Mouse (Mus musculus): ENCODE data around the gene Armc9. TPM values are rescaled to one million over a fixed set of nuclear protein-coding genes. Genes with fewer than 3 reads are reported as not detected.

Armc9 gene
- total and polyA plus RNA-seq, 2 experiments from 2014 or later = 1.5 to 5.1 TPM

DNA sequence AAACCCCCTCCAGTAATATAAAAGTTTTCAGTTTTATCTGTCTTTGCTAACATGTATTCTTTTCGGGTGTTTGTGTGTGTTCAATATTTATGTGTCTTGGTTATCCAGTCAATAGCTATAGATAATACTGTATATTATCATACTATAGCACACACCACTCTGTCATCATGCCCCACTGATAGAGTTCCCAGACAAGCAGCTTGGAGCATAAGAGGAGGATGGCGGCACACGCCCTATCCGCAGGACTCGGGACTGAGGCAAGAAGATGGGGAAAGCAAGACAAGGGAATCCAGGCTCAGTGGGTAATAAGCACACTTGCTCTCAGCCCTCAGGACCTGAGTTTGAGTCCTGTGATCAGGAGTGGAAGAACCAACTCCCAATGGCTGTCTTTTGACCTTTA lies 5.9 kb downstream of the Armc9 start:
- no peaks in the 10 kb centered on the region for H3K9me3 ChIP-seq (replicated peaks; ENCODE audit: control insufficient read depth, low read length)
- ATAC-seq (ENCODE audit: insufficient read depth, low read depth) (no peak), DNase-seq (ENCODE audit: low spot score) (no peak)
- 0 out of 2 replicates have a peak, but pooled peaks cover 5% of the 10 kb centered on the region for H3K4me1 ChIP-seq (ENCODE audit: control insufficient read depth, insufficient read depth)
- H3K9ac ChIP-seq (replicated peaks; ENCODE audit: low read depth, low read length) = no peak overlapping the region
- peaks cover 32% of the 10 kb centered on the region for H3K36me3 ChIP-seq (replicated peaks; ENCODE audit: control insufficient read depth, insufficient read depth, low read length)
- no peak overlapping the region for H3K4me2 ChIP-seq (ENCODE audit: low read depth, low read length)
- 94% methylated on average over 5 of the region's 5 CpGs for WGBS
- no peaks in the 10 kb centered on the region for H3K27me3 ChIP-seq (ENCODE audit: control insufficient read depth, insufficient read depth, low read length)
- no peak overlapping the region for H3K27ac ChIP-seq (ENCODE audit: low read depth)
- H3K4me3 ChIP-seq (ENCODE audit: low read depth, low read length) = no peak overlapping the region
- TF ChIP-seq CTCF (IDR thresholded peaks at IDR 0.05; ENCODE audit: low read depth) (no peak), EP300 (IDR thresholded peaks at IDR 0.05; ENCODE audit: low read depth) (no peak)

DNA sequence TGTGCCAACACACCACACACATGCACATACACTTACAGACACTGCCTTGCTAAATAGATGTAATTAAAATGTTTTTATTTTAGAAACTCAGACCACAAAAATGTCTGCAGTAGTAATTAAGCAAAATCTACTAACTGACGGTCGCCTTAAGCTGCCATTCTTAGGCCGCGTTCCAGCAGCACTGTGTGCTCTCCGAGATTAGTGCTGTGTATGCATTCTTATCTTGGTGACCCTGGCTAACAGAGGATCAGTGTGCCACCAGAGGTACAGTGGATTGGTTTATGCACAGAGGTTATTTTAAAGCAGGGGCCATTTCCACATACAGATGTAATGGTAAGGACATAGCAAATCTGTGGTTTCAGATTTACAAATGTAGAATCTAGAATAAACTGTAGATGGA lies 6.5 kb downstream of the Armc9 start:
- TF ChIP-seq EP300 (IDR thresholded peaks at IDR 0.05; ENCODE audit: low read depth) = no peak
- no peak for TF ChIP-seq CTCF (IDR thresholded peaks at IDR 0.05; ENCODE audit: low read depth)
- Histone ChIP-seq H3K4me1 (ENCODE audit: control insufficient read depth, insufficient read depth) (0 out of 2 replicates have a peak, but pooled peaks cover 5% of the 10 kb centered on the region), H3K4me3 (ENCODE audit: low read depth, low read length) (no peak overlapping the region), H3K36me3 (replicated peaks; ENCODE audit: control insufficient read depth, insufficient read depth, low read length) (peaks cover 32% of the 10 kb centered on the region), H3K9ac (replicated peaks; ENCODE audit: low read depth, low read length) (no peak overlapping the region), H3K27ac (ENCODE audit: low read depth) (no peak overlapping the region), H3K27me3 (ENCODE audit: control insufficient read depth, insufficient read depth, low read length) (no peaks in the 10 kb centered on the region), H3K4me2 (ENCODE audit: low read depth, low read length) (no peak overlapping the region), H3K9me3 (replicated peaks; ENCODE audit: control insufficient read depth, low read length) (no peaks in the 10 kb centered on the region)
- ATAC-seq (ENCODE audit: insufficient read depth, low read depth) = no peak
- no peak for DNase-seq (ENCODE audit: low spot score)
- WGBS = 44% methylated on average over 5 of the region's 5 CpGs

DNA sequence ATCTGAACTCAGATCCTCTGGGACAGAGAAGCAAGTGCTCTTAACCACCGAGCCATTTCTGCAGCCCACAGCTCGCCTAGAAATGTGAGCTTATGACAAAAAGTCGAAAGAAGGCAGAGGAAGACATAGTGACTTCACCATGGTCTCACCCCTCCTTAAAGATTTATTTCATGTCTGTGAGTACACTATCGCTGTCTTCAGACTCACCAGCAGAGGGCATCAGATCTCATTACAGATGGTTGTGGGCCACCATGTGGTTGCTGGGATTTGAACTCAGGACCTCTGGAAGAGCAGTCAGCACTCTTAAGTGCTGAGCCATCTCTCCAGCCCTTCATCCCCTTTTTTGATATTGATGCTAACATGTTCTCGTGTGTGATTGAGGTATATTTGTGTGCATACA lies 20.0 kb downstream of the Armc9 start:
- WGBS = 84% methylated on average over 5 of the region's 5 CpGs
- ATAC-seq (ENCODE audit: insufficient read depth, low read depth) = no peak
- TF ChIP-seq CTCF (IDR thresholded peaks at IDR 0.05; ENCODE audit: low read depth) (0 out of 2 replicates have a peak, but pooled peaks have one; percentile 10), EP300 (IDR thresholded peaks at IDR 0.05; ENCODE audit: low read depth) (no peak)
- H3K9me3 ChIP-seq (replicated peaks; ENCODE audit: control insufficient read depth, low read length) = no peaks in the 10 kb centered on the region
- H3K9ac ChIP-seq (replicated peaks; ENCODE audit: low read depth, low read length) = no peak overlapping the region
- H3K36me3 ChIP-seq (replicated peaks; ENCODE audit: control insufficient read depth, insufficient read depth, low read length) = 0 out of 2 replicates have a peak, but pooled peaks cover 6% of the 10 kb centered on the region
- no peak overlapping the region for H3K4me3 ChIP-seq (ENCODE audit: low read depth, low read length)
- H3K4me2 ChIP-seq (ENCODE audit: low read depth, low read length) = no peak overlapping the region
- H3K4me1 ChIP-seq (ENCODE audit: control insufficient read depth, insufficient read depth) = no peaks in the 10 kb centered on the region
- no peaks in the 10 kb centered on the region for H3K27me3 ChIP-seq (ENCODE audit: control insufficient read depth, insufficient read depth, low read length)
- DNase-seq (ENCODE audit: low spot score) = no peak
- H3K27ac ChIP-seq (ENCODE audit: low read depth) = no peak overlapping the region

DNA sequence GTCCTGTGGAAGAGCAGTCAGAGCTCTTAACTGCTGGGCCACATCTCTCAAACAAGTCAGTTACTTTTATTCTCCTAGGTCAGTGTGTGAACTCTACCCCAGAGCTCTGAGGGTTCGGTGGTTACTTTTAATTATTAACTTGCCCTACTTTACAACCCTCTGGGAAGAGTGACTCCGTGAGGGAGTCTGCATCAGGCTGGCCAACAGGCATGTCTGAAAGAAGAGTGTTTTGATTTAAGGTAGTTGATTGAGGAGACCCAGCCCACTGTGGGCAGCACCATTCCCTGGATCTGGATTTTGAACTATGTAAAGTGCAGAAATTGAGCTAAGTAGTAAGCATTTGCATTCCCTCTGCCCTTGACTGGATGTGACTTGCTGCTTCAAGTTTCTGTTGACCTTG lies 21.5 kb downstream of the Armc9 start:
- H3K27me3 ChIP-seq (ENCODE audit: control insufficient read depth, insufficient read depth, low read length) = no peaks in the 10 kb centered on the region
- 0 out of 2 replicates have a peak, but pooled peaks cover 2% of the 10 kb centered on the region for H3K36me3 ChIP-seq (replicated peaks; ENCODE audit: control insufficient read depth, insufficient read depth, low read length)

DNA sequence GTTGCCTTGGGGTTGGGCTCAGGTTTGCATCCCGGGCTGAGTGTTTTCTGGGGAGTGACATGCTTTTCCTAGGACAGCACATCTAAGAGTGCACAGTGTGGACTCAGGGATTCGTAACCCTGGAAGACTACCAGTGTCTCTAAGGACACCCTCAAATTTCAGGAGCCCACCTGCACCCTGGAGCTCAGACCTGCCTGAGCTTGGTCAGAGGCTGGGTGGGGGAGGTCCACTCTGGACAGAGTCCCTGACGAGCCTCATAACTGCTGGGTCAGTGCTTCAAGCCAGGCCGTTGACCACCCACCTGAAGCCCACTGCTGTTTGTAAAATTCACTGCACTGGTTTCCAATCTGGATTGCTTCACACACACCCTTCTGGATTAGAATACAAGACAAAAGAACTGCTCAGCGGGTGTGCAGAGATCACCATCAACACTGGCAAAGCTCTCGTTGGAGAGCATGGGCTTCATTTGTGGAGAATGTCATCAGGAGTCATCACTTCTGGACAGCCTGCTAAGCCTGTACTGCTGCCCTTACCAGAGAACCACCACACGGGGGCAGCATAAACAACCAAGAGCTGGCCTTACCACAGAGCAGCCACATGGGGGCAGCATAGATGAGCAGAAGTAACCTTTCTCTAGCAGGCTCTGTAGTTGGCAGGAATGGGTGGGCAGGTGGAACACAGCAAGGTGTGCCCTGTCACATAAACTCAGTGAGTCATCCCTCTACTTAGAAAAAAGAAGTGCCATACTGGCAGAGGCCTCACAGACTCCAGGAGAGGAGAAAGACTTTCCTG lies 24.1 kb downstream of the Armc9 start:
- Histone ChIP-seq H3K9ac (replicated peaks; ENCODE audit: low read depth, low read length) (no peak overlapping the region), H3K4me2 (ENCODE audit: low read depth, low read length) (no peak overlapping the region), H3K36me3 (replicated peaks; ENCODE audit: control insufficient read depth, insufficient read depth, low read length) (no peaks in the 10 kb centered on the region), H3K4me1 (ENCODE audit: control insufficient read depth, insufficient read depth) (no peaks in the 10 kb centered on the region), H3K9me3 (replicated peaks; ENCODE audit: control insufficient read depth, low read length) (no peaks in the 10 kb centered on the region), H3K4me3 (ENCODE audit: low read depth, low read length) (no peak overlapping the region), H3K27me3 (ENCODE audit: control insufficient read depth, insufficient read depth, low read length) (no peaks in the 10 kb centered on the region), H3K27ac (ENCODE audit: low read depth) (no peak overlapping the region)
- WGBS = 41% methylated on average over 7 of the region's 7 CpGs
- DNase-seq (ENCODE audit: low spot score) (peak; percentile 75), ATAC-seq (ENCODE audit: insufficient read depth, low read depth) (peak; percentile 80)
- no peak for TF ChIP-seq EP300 (IDR thresholded peaks at IDR 0.05; ENCODE audit: low read depth)
- TF ChIP-seq CTCF (IDR thresholded peaks at IDR 0.05; ENCODE audit: low read depth) = peak; percentile 100

More for the DNA sequence above, 21.5 kb downstream of the Armc9 start:
- Histone ChIP-seq H3K4me2 (ENCODE audit: low read depth, low read length) (no peak overlapping the region), H3K9ac (replicated peaks; ENCODE audit: low read depth, low read length) (no peak overlapping the region), H3K9me3 (replicated peaks; ENCODE audit: control insufficient read depth, low read length) (no peaks in the 10 kb centered on the region), H3K4me3 (ENCODE audit: low read depth, low read length) (no peak overlapping the region), H3K4me1 (ENCODE audit: control insufficient read depth, insufficient read depth) (no peaks in the 10 kb centered on the region), H3K27ac (ENCODE audit: low read depth) (no peak overlapping the region)
- no peak for TF ChIP-seq EP300 (IDR thresholded peaks at IDR 0.05; ENCODE audit: low read depth)
- no peak for TF ChIP-seq CTCF (IDR thresholded peaks at IDR 0.05; ENCODE audit: low read depth)
- no peak for DNase-seq (ENCODE audit: low spot score)
- 81% methylated on average over 2 of the region's 2 CpGs for WGBS
- ATAC-seq (ENCODE audit: insufficient read depth, low read depth) = no peak
